Mouse (Mus musculus): ENCODE results near the gene Plekhb2. TPM values are rescaled to one million over a fixed set of nuclear protein-coding genes. Genes with fewer than 3 reads are reported as not detected.

The Plekhb2 gene
- polyA plus RNA-seq, 2 experiments: 4.0 to 8.0 TPM

DNA sequence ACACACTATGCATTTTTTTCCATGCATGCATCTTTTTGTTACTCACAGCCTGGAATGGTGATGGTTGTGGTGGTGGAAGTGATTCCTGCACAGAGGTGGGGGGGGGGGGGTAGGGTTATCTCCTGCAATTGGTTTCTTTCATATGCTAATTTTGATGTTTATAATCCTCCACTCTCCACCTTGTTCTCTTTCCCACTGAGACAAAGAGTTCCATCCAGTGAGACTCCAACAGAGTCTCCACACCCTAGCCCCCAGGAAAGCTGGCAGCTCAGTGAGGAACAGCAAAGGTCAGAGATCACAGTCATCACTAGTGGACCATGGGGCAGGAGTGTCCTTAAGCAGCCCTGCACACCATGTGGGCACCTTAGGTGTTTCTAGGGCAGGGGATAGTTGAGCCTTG is 34.0 kb downstream of the Plekhb2 start:
- no peak for TF ChIP-seq CTCF (IDR thresholded peaks at IDR 0.05; ENCODE audit: low read depth)
- no peak for TF ChIP-seq EP300 (IDR thresholded peaks at IDR 0.05; ENCODE audit: low read depth)
- no peaks in the 10 kb centered on the region for H3K27me3 ChIP-seq (ENCODE audit: control insufficient read depth, insufficient read depth, low read length)
- no peaks in the 10 kb centered on the region for H3K4me1 ChIP-seq (replicated peaks; ENCODE audit: control insufficient read depth in 2 of 2, insufficient read depth in 2 of 2, low read length in 1 of 2)
- H3K4me2 ChIP-seq (ENCODE audit: low read depth): no peak overlapping the region
- DNase-seq (ENCODE audit: low read depth in 3 of 3, low spot score in 3 of 3) (no peak), ATAC-seq (ENCODE audit: insufficient read depth) (no peak)
- no peak overlapping the region for H3K4me3 ChIP-seq (ENCODE audit: insufficient read depth in 1 of 2, low read depth in 2 of 2, low read length in 2 of 2)
- no peaks in the 10 kb centered on the region for H3K9me3 ChIP-seq (ENCODE audit: control insufficient read depth, low read length)
- H3K36me3 ChIP-seq (replicated peaks; ENCODE audit: control insufficient read depth, insufficient read depth, low read depth): no peaks in the 10 kb centered on the region
- H3K9ac ChIP-seq (replicated peaks): no peak overlapping the region
- H3K27ac ChIP-seq: no peak overlapping the region

DNA sequence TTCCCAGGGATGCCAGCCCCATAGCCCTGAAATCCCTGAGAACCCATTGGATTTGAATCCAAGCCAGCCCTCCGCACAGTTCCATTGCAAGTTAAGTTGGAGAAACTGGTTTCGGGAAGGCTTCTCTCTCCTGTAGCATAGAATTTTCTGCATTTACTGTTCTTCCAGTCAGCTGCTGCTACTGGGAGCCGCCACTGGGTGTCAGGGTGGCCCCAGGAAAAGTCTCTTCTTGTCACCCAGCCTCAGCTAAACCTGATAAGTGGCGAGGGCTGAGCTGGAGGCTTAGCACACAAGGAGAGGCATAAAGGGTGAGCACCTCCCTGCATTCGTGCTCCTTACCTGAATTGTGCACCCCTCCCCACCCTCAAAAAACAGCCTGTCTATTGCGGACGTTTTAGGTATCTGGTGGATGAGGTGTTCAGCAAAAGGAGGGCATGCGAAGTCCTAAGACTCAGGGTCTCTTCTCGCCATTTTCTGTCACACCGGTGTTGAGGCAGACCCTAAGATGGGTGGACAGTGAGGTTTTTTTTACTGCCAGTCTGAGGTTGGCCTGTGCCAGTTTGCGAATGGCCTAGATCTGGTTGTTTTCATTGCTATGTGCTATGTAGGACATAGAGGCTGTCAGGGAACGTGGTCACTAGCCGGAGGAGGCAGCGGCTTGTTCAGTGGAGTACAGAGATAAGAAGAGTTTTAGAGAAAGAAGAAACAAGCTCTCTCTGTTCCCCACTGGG is 41.9 kb downstream of the Plekhb2 start:
- 48% methylated on average over 14 of the region's 14 CpGs for WGBS (ENCODE audit: insufficient replicate concordance)
- H3K4me2 ChIP-seq (ENCODE audit: low read depth): no peak overlapping the region
- DNase-seq (ENCODE audit: low read depth in 3 of 3, low spot score in 3 of 3) (no peak), ATAC-seq (ENCODE audit: insufficient read depth) (no peak)
- no peaks in the 10 kb centered on the region for H3K36me3 ChIP-seq (replicated peaks; ENCODE audit: control insufficient read depth, insufficient read depth, low read depth)
- no peaks in the 10 kb centered on the region for H3K9me3 ChIP-seq (ENCODE audit: control insufficient read depth, low read length)
- H3K27me3 ChIP-seq (ENCODE audit: control insufficient read depth, insufficient read depth, low read length): no peaks in the 10 kb centered on the region
- H3K4me1 ChIP-seq (replicated peaks; ENCODE audit: control insufficient read depth in 2 of 2, insufficient read depth in 2 of 2, low read length in 1 of 2): no peaks in the 10 kb centered on the region
- H3K4me3 ChIP-seq (ENCODE audit: insufficient read depth in 1 of 2, low read depth in 2 of 2, low read length in 2 of 2): no peak overlapping the region
- no peak overlapping the region for H3K27ac ChIP-seq
- H3K9ac ChIP-seq (replicated peaks): no peak overlapping the region
- TF ChIP-seq EP300 (IDR thresholded peaks at IDR 0.05; ENCODE audit: low read depth) (no peak), CTCF (IDR thresholded peaks at IDR 0.05; ENCODE audit: low read depth) (peak; percentile 52)

DNA sequence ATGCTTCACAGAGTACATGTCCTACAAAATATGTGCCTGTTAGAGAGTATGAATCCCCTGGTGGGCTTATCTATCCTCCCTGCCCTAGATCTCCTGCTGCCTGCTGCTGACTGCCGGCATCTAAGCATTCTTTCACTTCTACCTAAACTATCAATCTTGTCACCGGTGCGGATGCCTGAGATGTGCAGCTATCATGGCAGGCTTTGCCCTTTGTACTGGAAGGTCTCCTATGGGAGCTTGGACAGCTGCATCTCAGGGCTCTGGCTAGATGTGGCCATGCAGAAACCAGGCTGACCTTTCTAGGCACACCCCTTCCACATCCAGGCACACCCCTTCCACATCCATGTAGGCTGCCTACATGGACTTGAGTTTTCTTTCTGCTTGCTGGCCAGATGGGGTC is 42.7 kb downstream of the Plekhb2 start:
- no peak overlapping the region for H3K4me2 ChIP-seq (ENCODE audit: low read depth)
- no peak for TF ChIP-seq CTCF (IDR thresholded peaks at IDR 0.05; ENCODE audit: low read depth)
- no peak for TF ChIP-seq EP300 (IDR thresholded peaks at IDR 0.05; ENCODE audit: low read depth)
- DNase-seq (ENCODE audit: low read depth in 3 of 3, low spot score in 3 of 3): no peak

DNA sequence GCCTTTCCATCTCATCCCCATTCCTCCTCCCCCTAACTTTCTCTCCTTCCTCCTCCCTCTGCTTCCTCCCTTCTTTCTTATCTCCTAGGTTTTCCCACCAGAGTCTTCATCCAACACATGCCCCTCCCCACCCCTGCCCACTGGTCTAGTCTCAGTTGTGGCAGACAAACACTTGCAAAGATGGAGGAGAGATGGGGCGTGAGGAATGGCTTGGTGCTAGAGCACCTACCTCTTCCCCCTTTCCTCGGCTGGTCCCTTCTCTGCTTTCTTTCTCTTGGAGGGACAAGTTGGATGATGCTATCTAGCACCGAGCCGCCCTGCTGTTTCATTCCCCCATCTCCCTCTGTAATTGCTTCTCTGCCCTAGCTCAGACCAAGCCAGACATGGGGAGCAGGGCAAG is 43.6 kb downstream of the Plekhb2 start:
- Histone ChIP-seq H3K36me3 (replicated peaks; ENCODE audit: control insufficient read depth, insufficient read depth, low read depth) (no peaks in the 10 kb centered on the region), H3K9me3 (ENCODE audit: control insufficient read depth, low read length) (no peaks in the 10 kb centered on the region), H3K4me1 (replicated peaks; ENCODE audit: control insufficient read depth in 2 of 2, insufficient read depth in 2 of 2, low read length in 1 of 2) (no peaks in the 10 kb centered on the region), H3K9ac (replicated peaks) (no peak overlapping the region), H3K4me3 (ENCODE audit: insufficient read depth in 1 of 2, low read depth in 2 of 2, low read length in 2 of 2) (no peak overlapping the region), H3K4me2 (ENCODE audit: low read depth) (no peak overlapping the region), H3K27ac (no peak overlapping the region), H3K27me3 (ENCODE audit: control insufficient read depth, insufficient read depth, low read length) (no peaks in the 10 kb centered on the region)
- TF ChIP-seq EP300 (IDR thresholded peaks at IDR 0.05; ENCODE audit: low read depth) (no peak), CTCF (IDR thresholded peaks at IDR 0.05; ENCODE audit: low read depth) (no peak)
- no peak for ATAC-seq (ENCODE audit: insufficient read depth)
- 44% methylated on average over 4 of the region's 4 CpGs for WGBS (ENCODE audit: insufficient replicate concordance)
- DNase-seq (ENCODE audit: low read depth in 3 of 3, low spot score in 3 of 3): no peak

More for the DNA sequence above, 42.7 kb downstream of the Plekhb2 start:
- Histone ChIP-seq H3K4me3 (ENCODE audit: insufficient read depth in 1 of 2, low read depth in 2 of 2, low read length in 2 of 2) (no peak overlapping the region), H3K36me3 (replicated peaks; ENCODE audit: control insufficient read depth, insufficient read depth, low read depth) (no peaks in the 10 kb centered on the region), H3K9ac (replicated peaks) (no peak overlapping the region), H3K9me3 (ENCODE audit: control insufficient read depth, low read length) (no peaks in the 10 kb centered on the region), H3K27me3 (ENCODE audit: control insufficient read depth, insufficient read depth, low read length) (no peaks in the 10 kb centered on the region), H3K4me1 (replicated peaks; ENCODE audit: control insufficient read depth in 2 of 2, insufficient read depth in 2 of 2, low read length in 1 of 2) (no peaks in the 10 kb centered on the region), H3K27ac (no peak overlapping the region)
- ATAC-seq (ENCODE audit: insufficient read depth): no peak
- 62% methylated on average over 3 of the region's 3 CpGs for WGBS (ENCODE audit: insufficient replicate concordance)

DNA sequence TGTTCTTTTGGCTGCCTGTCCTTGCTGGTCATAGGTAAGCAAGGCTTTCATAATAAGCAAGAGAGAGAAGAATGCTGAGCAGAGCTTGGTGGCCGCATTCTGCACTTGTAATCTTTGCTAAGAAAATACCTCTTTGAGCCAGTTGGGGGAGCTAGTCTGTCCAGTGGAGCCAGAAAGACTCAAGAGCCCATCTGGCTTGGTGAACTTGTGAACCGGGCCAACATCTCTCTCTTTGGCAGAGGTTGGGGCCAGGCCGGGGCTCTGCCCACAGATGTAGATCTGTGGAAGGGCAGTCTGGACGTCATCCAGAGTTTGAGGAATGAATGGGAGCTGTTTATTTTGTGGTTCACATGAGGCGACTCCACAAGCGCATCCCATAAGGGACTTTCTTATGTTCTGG is 44.1 kb downstream of the Plekhb2 start:
- H3K27ac ChIP-seq: no peak overlapping the region
- DNase-seq (ENCODE audit: low read depth in 3 of 3, low spot score in 3 of 3) (no peak), ATAC-seq (ENCODE audit: insufficient read depth) (no peak)
- no peaks in the 10 kb centered on the region for H3K4me1 ChIP-seq (replicated peaks; ENCODE audit: control insufficient read depth in 2 of 2, insufficient read depth in 2 of 2, low read length in 1 of 2)
- WGBS (ENCODE audit: insufficient replicate concordance): 55% methylated on average over 6 of the region's 6 CpGs
- H3K4me2 ChIP-seq (ENCODE audit: low read depth): no peak overlapping the region
- H3K4me3 ChIP-seq (ENCODE audit: insufficient read depth in 1 of 2, low read depth in 2 of 2, low read length in 2 of 2): no peak overlapping the region
- H3K36me3 ChIP-seq (replicated peaks; ENCODE audit: control insufficient read depth, insufficient read depth, low read depth): no peaks in the 10 kb centered on the region
- H3K9ac ChIP-seq (replicated peaks): no peak overlapping the region
- no peaks in the 10 kb centered on the region for H3K9me3 ChIP-seq (ENCODE audit: control insufficient read depth, low read length)
- TF ChIP-seq EP300 (IDR thresholded peaks at IDR 0.05; ENCODE audit: low read depth): no peak
- TF ChIP-seq CTCF (IDR thresholded peaks at IDR 0.05; ENCODE audit: low read depth): peak; percentile 32; the same call in 1 of the 2 replicates
- no peaks in the 10 kb centered on the region for H3K27me3 ChIP-seq (ENCODE audit: control insufficient read depth, insufficient read depth, low read length)
